Mouse (Mus musculus) layer of hippocampus, postnatal 36 days (tissue): ENCODE results near the gene Sall1. TPM values are rescaled to one million over a fixed set of nuclear protein-coding genes. Genes with fewer than 3 reads are reported as not detected.

Source experiments
- DNase-seq, 2 experiments: peaks; one replicate each; pipeline ENCODE4 v3.0.0; 2022
- total RNA-seq, 2 experiments: library from RNA; stranded (reverse); gene quantifications; 2 replicates each; pipeline ENCODE4 v1.2.3; 2021

Sall1 gene
- total RNA-seq: 10 to 100 TPM; 11.8 to 13.9 TPM

- DNase-seq: no peak
Measured at GRCm38 (mm10) chr8:89043940-89044339, at the start of gene Sall1. Gene Sall1 (minus strand): TSS chr8:89044162.

- no peak for DNase-seq
Measured at GRCm38 (mm10) chr8:89089916-89090315, 46.0 kb upstream of the Sall1 start.

DNA sequence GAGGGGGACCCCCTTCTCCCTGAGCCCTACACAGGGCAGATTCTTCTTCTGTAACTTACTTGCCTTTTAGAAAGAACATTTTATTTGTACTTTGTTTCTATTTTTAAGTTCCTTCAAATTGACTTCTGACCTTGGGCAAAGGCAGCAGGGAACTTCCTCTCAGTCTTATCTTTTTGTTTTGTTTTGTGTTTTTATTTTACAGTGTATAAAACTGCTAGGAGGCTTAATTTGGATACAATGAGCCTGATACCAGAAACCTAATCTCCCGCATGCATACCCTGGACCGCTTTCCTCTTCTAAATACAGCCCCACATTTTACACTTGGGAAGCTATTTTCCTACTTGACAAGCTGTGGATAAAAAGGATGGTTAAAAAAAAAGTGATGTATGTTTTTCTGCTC is 35.2 kb upstream of the Sall1 start:
- DNase-seq: no peak

GRCm38 (mm10) chr8:89072968-89073382 is 29.0 kb upstream of the Sall1 start:
- no peak for DNase-seq

DNA sequence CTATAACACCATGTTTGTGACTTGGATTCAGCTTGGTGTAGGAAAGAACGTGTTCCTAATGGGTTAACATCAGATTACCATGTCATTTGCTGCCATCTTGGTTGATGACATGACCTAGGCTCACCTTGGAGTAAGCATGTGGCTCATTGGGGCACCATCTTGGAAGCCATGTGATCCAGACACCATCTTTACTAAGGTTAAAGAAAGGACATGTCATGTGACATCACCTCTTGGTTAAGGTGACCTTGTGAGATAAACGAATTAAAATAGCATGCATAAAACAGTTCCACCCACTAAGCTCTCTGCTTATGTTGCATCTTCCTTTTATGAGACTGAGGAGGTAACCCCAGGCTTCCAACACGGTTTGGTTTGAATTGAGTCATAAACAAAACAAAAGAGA is 23.5 kb upstream of the Sall1 start:
- DNase-seq: no peak

DNA sequence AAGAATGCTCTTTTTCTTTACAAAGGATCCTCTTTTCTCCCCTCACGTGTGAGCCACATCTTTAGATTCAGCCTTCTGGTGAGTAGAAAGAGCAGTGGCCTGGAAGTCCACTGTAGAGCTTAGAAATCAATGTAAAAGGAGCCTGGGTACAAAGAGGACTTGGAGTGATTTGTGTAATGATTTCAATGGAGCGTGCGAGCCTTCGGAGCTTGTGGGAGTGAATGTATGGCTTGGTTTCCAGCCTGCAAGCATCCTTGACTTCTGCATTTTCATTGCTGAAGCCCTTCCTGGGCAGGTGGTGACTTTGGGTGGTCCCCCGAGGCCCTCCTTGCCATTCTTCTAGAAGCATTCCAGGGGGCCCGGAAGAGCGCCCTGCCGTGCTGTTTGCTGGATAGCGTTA is 20.1 kb upstream of the Sall1 start:
- no peak for DNase-seq

- DNase-seq: no peak
Measured at GRCm38 (mm10) chr8:89063366-89064040, 19.5 kb upstream of the Sall1 start.

- DNase-seq: no peak
Measured at GRCm38 (mm10) chr8:89060717-89061116, 16.8 kb upstream of the Sall1 start.

- no peak for DNase-seq
Measured at GRCm38 (mm10) chr8:89059507-89059906, 15.5 kb upstream of the Sall1 start.

DNA sequence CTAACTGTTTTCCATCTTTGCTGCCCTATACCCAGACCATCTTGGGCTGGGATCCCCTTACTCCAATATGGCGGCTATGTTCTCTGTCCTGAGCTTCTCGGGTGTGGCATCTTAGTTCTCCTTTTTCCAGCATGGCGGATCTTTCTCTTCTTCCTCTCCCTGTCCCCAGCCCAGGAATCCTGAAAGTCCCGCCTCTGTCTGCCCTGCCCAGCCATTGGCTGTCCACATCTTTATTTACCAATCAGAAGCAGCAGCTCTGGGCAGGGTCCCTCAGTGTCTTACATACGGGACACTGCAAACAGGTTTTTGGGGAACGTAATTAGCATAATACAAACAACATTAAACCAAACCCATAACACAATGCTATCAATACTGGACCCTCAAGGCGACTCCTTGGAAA is 8.9 kb upstream of the Sall1 start:
- DNase-seq: no peak

DNA sequence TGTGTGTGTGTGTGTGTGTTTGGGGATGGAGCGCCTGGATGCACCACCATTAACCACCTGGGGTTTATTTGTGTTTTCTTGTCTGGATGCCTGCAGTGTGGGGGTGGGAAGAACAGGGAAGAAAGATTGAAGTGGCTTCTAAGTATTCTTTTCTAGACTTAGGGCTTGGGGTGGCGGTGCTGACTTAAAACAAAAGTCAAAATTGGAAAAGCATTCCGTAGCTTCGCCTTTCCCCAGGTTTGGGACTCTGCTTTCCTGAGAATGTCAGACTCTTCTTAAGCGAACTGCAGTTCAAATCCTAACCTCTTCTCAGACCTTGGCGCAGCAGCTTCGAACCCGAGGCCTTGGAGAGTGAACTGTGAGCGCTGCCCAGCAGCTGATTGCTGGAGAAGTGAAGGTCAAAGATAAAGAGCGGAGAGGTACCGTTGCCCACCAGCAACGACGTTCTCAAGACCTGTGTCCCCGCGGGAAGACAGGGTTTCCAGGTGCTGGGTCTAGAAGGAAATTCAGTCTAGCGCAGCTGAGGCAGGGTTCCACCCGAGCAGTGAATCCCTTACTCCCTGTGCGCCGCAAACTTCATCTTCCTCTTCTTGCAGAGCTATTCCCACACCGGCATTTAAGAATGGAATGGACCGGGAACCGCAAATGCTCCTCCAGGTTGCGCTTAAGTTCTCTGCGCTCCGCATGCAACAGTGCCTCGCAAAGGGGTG is 2.8 kb upstream of the Sall1 start:
- no peak for DNase-seq

GRCm38 (mm10) chr8:89046226-89046625 is 2.3 kb upstream of the Sall1 start:
- DNase-seq: no peak

DNA sequence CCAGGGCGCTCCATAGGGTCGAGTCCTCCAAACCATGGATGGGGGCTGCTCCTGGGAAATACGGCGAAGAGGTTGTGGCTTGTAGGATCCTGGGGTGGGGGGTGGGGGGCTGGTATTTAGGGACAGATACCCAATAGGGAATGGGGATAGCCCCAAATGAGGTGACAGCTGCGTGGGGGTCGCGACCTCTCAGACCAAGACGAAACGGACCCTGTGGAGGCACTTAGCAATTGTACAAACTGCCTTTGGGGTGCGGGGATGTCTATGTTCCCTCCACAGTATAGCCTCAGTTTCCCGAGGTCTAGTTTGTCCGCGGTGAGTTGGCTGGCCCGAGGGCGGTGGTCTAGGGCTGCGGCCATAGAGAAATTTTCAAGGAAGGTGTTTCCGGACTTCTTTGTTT is 1.8 kb upstream of the Sall1 start:
- no peak for DNase-seq

DNA sequence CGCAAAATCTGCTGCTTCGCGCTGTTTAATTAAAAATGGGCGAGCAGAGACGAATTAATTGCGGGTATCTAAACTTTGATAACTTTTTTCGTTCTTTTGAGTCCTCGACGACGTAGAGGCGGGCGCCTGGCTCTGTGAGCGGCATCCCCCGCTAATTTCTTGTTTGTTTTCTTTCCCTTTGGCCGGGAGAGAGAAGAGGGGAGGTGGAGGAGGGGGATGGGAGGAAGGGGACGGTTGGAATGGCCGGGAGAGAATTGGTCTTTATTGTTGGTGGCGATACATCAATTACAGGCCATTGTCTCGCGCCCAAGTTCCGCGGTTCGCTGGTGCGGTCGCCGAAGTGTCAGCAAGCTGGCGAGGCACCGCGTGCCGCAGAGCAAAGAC is 1.2 kb upstream of the Sall1 start:
- DNase-seq: no peak

DNA sequence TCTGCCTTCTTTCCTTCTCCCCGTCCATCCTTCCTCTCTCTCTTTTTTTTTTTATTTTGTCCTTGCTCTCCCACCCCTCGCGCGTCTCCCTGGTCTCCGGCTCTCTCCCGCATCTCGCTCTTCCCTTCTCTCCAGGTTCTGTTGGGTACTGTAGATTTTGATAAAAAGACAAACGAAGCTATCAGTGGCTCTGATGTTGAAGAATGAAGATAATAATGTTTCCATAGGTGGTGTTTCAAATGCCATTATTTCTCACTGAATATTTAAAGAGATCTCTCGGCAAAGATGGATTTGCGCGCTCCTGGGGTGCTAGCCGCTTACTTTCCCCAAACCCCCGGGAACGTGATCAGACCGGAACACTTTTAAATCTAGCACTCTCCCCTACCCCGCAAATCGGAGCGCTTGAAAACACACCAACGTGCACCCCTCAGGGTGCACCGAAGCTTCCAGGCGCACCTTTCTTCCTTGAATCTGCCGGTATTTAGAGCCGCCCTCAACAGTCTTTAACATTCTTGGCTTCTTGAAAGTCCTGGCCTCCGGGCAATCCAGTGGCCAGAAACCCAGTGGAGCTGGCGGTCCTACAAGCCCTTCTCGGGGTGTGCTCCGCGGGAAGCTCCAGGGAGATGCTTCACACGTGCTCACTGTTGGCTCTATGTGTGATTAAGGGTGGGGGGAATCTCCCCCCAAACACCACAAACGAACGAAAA is 702 bp upstream of the Sall1 start:
- no peak for DNase-seq

GRCm38 (mm10) chr8:89043371-89043841 is 556 bp downstream of the Sall1 start:
- peak; percentile 79 to 82 for DNase-seq

- peak; percentile 78 to 83 for DNase-seq
Measured at GRCm38 (mm10) chr8:89042560-89043370, 1.2 kb downstream of the Sall1 start.

DNA sequence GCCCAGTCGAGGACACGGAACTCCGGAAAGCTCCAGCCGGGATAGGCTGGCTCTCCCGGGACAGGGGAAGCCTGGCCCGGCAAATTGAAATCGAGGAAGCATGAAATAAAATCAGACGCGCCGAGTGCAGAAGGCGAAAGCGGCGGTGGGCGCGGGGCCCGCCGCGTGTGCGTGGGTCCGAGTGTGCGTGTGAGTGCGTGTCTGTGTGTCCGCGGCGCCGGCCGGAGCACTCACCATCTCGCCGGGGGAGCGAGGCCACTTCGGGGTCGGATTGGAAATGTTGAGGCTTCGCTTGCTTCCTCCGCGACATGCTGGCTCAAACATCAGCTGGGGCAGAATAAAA is 1.9 kb downstream of the Sall1 start:
- no peak for DNase-seq

DNA sequence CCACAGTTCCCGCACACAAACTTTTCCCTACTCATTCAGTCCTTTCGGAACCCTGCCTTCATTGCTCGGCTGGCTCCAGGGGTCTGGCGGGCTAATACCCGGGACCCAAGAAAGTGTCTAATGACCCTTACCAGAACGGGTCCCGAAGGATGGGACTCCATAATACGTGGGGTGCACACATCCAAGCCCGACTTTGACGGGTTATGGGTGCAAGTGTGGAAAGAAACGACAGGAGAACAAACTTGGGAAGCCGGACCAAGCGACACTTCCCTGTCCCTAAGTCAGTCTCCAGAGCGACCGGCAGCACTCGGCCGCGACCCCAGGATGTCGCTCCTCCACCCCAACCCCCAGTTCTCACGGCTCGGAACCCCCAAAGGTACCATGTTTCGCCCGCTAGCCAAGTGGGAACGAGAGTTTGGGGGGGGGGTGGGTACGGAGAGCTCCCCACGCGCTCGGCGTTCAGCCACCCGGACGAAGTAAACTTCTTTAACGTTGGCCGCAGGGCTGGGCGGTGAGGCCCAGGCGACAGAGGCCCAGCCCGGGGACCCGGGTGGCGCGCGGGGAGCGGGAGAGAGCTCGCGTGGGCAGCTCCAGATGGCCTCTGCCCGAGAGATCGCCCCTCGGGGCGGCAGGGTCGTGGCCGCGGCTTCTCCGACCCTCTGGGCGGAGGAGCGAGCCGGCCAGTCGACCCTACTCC is 2.4 kb downstream of the Sall1 start:
- no peak for DNase-seq

DNA sequence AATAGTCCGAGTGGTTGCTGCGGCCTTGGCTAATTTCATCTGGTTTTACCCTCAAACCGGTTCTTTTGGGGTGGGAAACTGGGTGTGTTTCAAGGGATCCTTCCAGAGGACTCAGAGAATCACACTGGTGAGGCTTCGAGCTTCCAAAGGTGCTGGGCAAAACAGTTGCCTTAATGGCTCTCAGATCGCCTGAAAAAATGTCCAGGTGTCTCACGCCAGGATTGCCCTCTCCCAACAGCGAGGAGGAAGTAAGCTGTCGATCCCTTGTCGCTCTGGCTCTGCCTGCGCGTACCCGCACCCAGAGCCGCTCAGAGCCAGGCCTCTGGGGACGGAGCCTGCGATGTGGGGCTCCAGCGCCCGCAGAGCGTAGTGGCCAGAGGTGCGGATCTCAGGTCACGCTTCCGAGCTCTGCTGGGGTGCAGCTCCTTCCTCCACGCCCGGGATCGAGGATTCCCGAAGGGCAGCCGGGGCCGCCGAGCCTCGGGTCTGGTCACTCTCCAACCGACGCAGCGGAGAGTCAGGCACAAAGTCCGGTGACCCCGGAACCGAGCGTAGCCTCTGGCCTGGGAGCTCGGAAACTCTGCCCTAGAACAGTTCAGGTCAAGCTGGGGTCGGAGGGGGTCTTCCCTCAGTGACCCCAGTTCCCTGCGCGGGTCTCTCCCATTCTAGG is 3.1 kb downstream of the Sall1 start:
- no peak for DNase-seq

DNA sequence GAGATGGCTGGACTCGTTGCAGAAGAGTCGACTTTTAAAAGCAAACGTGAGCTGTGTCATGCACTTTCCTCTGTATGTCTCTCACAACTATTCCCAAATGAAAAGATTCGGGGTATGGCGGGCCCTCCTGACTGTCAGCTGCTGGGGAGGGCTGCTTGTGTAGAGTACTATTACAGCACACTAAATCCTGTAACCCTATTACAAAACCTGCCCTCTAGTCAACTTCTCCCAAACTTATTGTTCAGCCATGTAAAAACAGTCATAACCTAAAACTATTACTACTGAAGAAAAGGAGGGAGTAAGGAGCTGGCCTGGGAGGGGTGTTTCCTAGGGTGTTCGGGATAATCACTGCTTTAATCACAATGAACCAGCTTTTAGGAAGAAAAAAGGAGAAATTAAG is 4.1 kb downstream of the Sall1 start:
- DNase-seq: no peak

DNA sequence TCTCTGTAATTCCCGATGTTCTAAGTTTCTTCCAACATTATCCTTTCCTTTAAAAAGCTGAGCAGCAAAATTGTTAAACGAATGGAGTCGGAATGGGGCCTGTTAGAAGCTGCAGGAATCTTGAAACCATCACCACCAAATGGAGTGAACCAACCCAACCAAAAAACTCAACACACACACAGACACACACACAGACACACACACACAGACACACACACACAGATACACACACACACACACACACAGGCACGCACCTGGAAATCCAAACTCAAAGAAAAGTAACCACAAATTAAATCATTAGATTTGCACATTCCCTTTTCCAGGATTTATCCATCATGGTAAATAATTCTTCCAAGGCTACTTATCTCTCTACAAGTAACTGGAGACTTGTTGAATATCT is 5.0 kb downstream of the Sall1 start:
- DNase-seq: no peak
